1 mouse cellular context compared by ENCODE assay signal in genomic region chr19:40588847-40589529, GRCm38 (mm10).
TF ChIP-seq lines count a peak whose summit lies in the region.

No protein-coding gene starts in this region.

TF ChIP-seq in MEL, 35 proteins besides CTCF, POLR2A, EP300 and RAD21 (continued from another document):
- TF ChIP-seq NELFE (IDR thresholded peaks at IDR 0.05; ENCODE audit: low read depth, low read length) (peak; percentile 62), MAFK (IDR thresholded peaks at IDR 0.05; ENCODE audit: borderline replicate concordance, low read depth, low read length) (no peak), TAL1 (IDR thresholded peaks at IDR 0.05; ENCODE audit: low read length) (no peak), ZKSCAN1 (IDR thresholded peaks at IDR 0.05; ENCODE audit: low read depth, low read length) (no peak), CHD1 (IDR thresholded peaks at IDR 0.05; ENCODE audit: low read depth, low read length) (no peak), BHLHE40 (IDR thresholded peaks at IDR 0.05; ENCODE audit: borderline replicate concordance, low read depth, low read length) (no peak), GATA1 (IDR thresholded peaks at IDR 0.05; ENCODE audit: low read depth, low read length) (no peak), MAX (IDR thresholded peaks at IDR 0.05; ENCODE audit: low read length) (peak; percentile 54), UBTF (IDR thresholded peaks at IDR 0.05; ENCODE audit: borderline replicate concordance, insufficient read depth, low read depth, low read length) (no peak), MYB (IDR thresholded peaks at IDR 0.05; ENCODE audit: low read depth, low read length) (no peak), ELF1 (IDR thresholded peaks at IDR 0.05; ENCODE audit: low read depth, low read length) (peak; percentile 66), GABPA (IDR thresholded peaks at IDR 0.05; ENCODE audit: low read depth, low read length) (no peak), ZC3H11A (IDR thresholded peaks at IDR 0.05; ENCODE audit: low read depth, low read length) (no peak), MYC (IDR thresholded peaks at IDR 0.05; ENCODE audit: low read depth, low read length) (peak; percentile 80), RCOR1 (IDR thresholded peaks at IDR 0.05; ENCODE audit: low read depth, low read length) (no peak; the same call in 1 of the 2 replicates), MXI1 (IDR thresholded peaks at IDR 0.05; ENCODE audit: low read depth, low read length) (peak; percentile 84), SIN3A (IDR thresholded peaks at IDR 0.05; ENCODE audit: low read length) (peak; percentile 84), ZMIZ1 (IDR thresholded peaks at IDR 0.05; ENCODE audit: low read depth, low read length) (peak; percentile 98), CHD2 (IDR thresholded peaks at IDR 0.05; ENCODE audit: low read length) (no peak)
